Mouse (Mus musculus) hindlimb bud, embryonic 11.5 days (tissue): ENCODE results near the gene Enpp1.

ENCODE experiments used
- DNase-seq: peaks from one replicate; pipeline ENCODE4 v3.0.0-alpha.2; 2012; ENCODE audit warnings: low read depth, low spot score; ENCODE audit errors: extremely low spot score

The Enpp1 gene

GRCm38 (mm10) chr10:24598693-24599092 lies 113.3 kb downstream of the Enpp1 start:
- DNase-seq: no peak

- DNase-seq: no peak
Observed at GRCm38 (mm10) chr10:24597789-24598188, 114.2 kb downstream of the Enpp1 start.

- no peak for DNase-seq
Observed at GRCm38 (mm10) chr10:24596869-24597339, 115.1 kb downstream of the Enpp1 start.

DNA sequence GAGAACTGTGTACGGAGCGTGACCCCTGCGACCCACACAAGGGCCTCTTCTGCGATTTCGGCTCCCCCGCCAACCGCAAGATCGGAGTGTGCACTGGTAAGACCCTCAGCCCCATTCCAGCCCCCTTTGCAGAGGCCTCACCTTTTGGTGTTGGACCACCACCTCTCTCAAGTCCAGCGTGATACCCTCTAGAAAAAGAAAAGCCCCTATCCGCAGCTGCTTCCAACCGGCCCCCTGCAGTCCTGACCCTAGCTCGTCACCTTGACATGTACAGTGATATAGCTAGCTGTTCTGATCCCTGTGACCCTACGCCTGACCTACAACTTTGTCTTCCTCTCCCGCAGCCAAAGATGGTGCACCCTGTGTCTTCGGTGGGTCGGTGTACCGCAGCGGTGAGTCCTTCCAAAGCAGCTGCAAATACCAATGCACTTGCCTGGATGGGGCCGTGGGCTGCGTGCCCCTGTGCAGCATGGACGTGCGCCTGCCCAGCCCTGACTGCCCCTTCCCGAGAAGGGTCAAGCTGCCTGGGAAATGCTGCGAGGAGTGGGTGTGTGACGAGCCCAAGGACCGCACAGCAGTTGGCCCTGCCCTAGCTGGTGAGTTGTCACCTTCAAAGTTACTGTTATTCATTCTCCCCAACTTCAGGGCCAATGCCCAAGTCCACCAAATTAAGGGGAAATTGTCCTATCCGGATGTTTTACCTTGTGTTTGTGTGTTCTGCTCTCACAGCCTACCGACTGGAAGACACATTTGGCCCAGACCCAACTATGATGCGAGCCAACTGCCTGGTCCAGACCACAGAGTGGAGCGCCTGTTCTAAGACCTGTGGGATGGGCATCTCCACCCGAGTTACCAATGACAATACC lies 115.7 kb downstream of the Enpp1 start:
- no peak for DNase-seq

- peak; percentile 70 for DNase-seq
Observed at GRCm38 (mm10) chr10:24595250-24596002, 116.5 kb downstream of the Enpp1 start, which contains the start of gene Ccn2. TSS of gene Ccn2 (plus strand) at chr10:24595442.

GRCm38 (mm10) chr10:24593556-24593955 lies 118.4 kb downstream of the Enpp1 start:
- no peak for DNase-seq

GRCm38 (mm10) chr10:24592969-24593368 lies 119.0 kb downstream of the Enpp1 start:
- DNase-seq: no peak

DNA sequence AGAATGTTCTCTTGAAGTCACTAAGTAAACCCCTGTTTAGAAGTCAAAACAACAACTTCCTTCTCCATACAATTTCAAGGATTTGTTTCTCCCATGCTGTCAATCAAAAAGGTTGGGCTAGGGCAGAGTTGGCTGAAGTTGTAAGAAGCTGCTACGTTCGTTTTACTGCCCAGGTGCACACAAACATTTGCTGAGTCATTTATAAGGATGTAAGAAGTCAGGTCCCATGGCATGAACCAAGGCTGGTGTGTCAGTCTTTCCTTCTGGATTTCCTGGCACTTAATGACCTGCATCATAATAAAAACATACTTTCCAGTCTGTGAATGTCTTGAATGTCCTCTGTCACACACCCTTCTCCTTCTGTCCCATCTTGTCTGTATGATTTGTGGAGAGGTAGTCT lies 119.6 kb downstream of the Enpp1 start:
- no peak for DNase-seq

DNA sequence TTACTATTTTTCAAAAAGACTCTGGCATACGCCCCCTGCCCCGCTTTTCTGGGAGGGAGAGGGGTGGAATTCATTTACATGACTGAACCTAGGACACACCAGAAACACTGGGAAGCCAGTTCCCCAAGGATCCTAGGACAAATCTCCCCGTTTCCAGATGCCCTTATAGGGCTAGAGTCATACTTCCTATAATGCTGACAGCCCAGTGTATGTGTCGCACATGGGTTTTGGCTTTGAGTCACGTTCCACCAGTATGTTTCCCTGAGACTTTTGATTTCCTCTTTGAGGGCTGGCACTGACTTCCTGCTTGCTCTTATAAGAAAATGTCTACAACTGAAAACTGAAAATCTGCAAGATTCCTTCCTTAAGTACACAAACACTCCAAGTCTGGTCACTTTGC lies 120.2 kb downstream of the Enpp1 start:
- no peak for DNase-seq

DNA sequence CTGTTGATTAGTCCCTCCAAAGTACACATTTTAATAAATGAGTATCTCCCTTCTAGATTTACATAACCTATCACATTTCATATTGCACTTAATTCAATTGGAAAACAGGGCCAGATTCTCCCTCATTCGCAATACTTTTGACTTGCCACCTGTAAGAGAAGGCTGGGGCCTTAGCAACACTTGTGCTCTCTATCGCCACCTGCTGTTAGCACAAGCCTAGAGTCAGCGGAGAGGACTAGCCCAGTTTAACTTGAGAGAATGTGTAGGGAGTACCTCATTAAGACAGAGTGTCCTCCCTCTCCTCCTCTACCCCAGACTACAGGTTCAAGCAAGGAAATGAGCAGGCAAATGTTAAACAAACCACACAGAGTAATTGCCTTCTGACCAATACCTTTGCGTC lies 120.8 kb downstream of the Enpp1 start:
- peak; percentile 83 for DNase-seq

- DNase-seq: no peak
Observed at GRCm38 (mm10) chr10:24590546-24590945, 121.4 kb downstream of the Enpp1 start.

DNA sequence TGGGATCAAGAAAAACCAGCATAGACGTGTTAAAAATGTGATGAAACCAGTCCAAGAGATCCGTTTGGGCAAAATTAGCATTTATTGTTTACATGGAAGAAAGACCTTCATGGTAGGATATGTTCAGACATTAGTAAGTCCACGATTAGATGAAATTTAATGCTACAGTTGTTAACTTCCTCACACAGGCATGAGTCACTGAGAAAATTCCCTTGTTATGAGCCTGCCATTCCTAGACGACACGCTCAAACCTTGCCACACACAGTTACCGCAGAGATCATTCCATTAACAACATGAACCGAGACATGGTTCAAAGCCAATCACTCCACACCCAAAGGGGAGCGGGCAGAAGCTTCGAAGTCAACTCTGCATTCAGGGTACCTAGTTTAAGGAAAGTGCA lies 122.7 kb downstream of the Enpp1 start:
- no peak for DNase-seq

DNA sequence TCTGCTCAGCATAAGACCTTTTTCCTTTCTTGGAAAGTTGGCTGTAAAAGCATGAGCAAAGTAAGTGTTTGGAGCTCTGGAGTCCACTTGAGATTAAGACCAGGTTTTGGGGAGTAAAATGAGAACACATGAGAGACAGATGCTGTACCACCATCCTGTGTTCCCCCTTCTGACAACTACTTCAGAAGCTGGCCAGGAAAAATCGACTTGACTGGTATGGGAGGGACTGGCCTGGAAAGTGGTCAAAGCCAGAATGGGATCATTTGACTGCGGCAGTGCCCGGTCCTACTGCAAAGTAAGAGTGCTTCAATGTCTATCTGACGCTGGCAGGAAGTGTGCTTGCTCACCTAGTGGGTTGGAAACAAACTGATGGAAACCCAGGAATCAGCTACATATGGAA lies 123.1 kb downstream of the Enpp1 start:
- no peak for DNase-seq
